Mouse (Mus musculus) liver, embryonic 11.5 days (tissue): ENCODE results near the gene Vwce. TPM values are rescaled to one million over a fixed set of nuclear protein-coding genes. Genes with fewer than 3 reads are reported as not detected.

Experiments used
- ATAC-seq: fragments of 200-750 bp; cut with Nextera tagmentation; replicated peaks from 2 replicates; pipeline ENCODE4 v1.8.0; 2017; ENCODE audit warnings: moderate number of reproducible peaks, mild to moderate bottlenecking, moderate TSS enrichment, moderate library complexity; ENCODE audit not compliant: low FRiP score
- DNase-seq: peaks from one replicate; pipeline ENCODE4 v3.0.0-alpha.2; 2017; ENCODE audit warnings: low spot score
- H3K27ac ChIP-seq: fragments of 300-500 bp; sonication (generic); 2 replicates; pipeline ENCODE4 v1.5.1; 2014; ENCODE audit warnings: mild to moderate bottlenecking, low read depth, low read length, control low read depth
- H3K27me3 ChIP-seq: fragments of 300-500 bp; sonication (generic); replicated peaks from 2 replicates; pipeline ENCODE4 v1.6.1; 2014; ENCODE audit warnings: low read length, mixed read lengths; ENCODE audit not compliant: control insufficient read depth, insufficient read depth
- H3K36me3 ChIP-seq: fragments of 300-500 bp; sonication (generic); 2 replicates; pipeline ENCODE4 v1.6.1; 2014; ENCODE audit warnings: mild to moderate bottlenecking, low read length, moderate library complexity, mixed read lengths; ENCODE audit not compliant: control insufficient read depth, insufficient read depth
- H3K4me1 ChIP-seq: fragments of 300-500 bp; sonication (generic); replicated peaks from 2 replicates; pipeline ENCODE4 v1.6.1; 2014; ENCODE audit warnings: low read length, mixed read lengths; ENCODE audit not compliant: control insufficient read depth, insufficient read depth
- H3K4me2 ChIP-seq: fragments of 300-500 bp; sonication (generic); 2 replicates; pipeline ENCODE4 v1.6.1; 2014; ENCODE audit warnings: mild to moderate bottlenecking, control low read depth, moderate library complexity
- H3K4me3 ChIP-seq: fragments of 300-500 bp; sonication (generic); 2 replicates; pipeline ENCODE4 v1.5.1; 2014; ENCODE audit warnings: low read depth, low read length, control low read depth
- H3K9ac ChIP-seq: fragments of 300-500 bp; sonication (generic); 2 replicates; pipeline ENCODE4 v1.6.1; 2014; ENCODE audit warnings: low read depth, low read length, control low read depth
- H3K9me3 ChIP-seq: fragments of 300-500 bp; sonication (generic); 2 replicates; pipeline ENCODE4 v1.6.1; 2016; ENCODE audit warnings: low read length, inconsistent platforms, mixed read lengths; ENCODE audit not compliant: control insufficient read depth
- WGBS: fragments of 180-500 bp; shearing (Covaris S2); extraction: QIAGEN DNeasy Blood & Tissue Kit; methylation state at CpG from one replicate; pipeline ENCODE4 v1.1.7; 2014; 5-methylcytosine and 5-hydroxymethylcytosine counted together
- polyA plus RNA-seq: library from polyadenylated mRNA; unstranded; fragments of >200 nt; fragmentation: Nextera tagmentation; extraction: Ambion mirVana; gene quantifications from 2 replicates; pipeline ENCODE4 v1.2.1, GENCODE M21; 2014

Vwce gene
- polyA plus RNA-seq, 1 experiment from 2014 or later = 10.4 TPM

DNA sequence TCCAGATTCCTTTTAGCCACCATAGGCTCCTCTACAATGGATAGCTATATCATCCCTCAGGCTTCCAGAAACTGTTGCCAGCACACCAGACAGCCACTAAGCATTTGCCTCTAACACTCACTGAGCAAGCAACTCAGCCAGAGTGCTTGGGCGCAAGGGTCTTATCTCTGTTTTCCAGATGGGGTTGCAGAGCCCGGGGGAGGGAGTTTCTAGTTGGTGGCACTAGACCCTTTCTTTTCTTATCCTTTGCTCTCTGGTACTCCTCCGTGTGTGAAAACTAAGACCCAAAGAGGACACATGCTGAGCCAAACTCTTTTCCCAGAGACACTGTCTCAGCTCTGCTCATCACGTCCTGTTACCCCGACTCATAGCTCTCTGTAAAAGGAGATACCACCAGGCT, 27.4 kb downstream of the Vwce start:
- WGBS = 31% methylated on average over 5 of the region's 5 CpGs
- Histone ChIP-seq H3K27ac (peak overlapping the region; percentile 99), H3K4me3 (0 out of 2 replicates have a peak overlapping the region, but pooled peaks have one; percentile 5), H3K4me1 (peaks cover 40% of the 10 kb centered on the region), H3K9me3 (no peaks in the 10 kb centered on the region), H3K27me3 (no peaks in the 10 kb centered on the region), H3K36me3 (no peaks in the 10 kb centered on the region), H3K4me2 (peak overlapping the region; percentile 64), H3K9ac (peak overlapping the region; percentile 61)
- peak; percentile 87 for ATAC-seq
- DNase-seq = peak; percentile 70

- Histone ChIP-seq H3K4me3 (no peak overlapping the region), H3K36me3 (no peaks in the 10 kb centered on the region), H3K9me3 (no peaks in the 10 kb centered on the region), H3K27ac (peak overlapping the region; percentile 99), H3K4me2 (peak overlapping the region; percentile 64), H3K27me3 (no peaks in the 10 kb centered on the region), H3K4me1 (peaks cover 34% of the 10 kb centered on the region), H3K9ac (peak overlapping the region; percentile 61)
- WGBS = 53% methylated on average over 2 of the region's 2 CpGs
- DNase-seq (no peak), ATAC-seq (peak; percentile 71)
These were observed 27.9 kb downstream of the Vwce start for GRCm38 (mm10) chr19:10661919-10662318.

GRCm38 (mm10) chr19:10662665-10663064, 28.7 kb downstream of the Vwce start:
- peaks cover 27% of the 10 kb centered on the region for H3K4me1 ChIP-seq
- H3K27ac ChIP-seq = peak overlapping the region; percentile 99
- DNase-seq = no peak
- H3K9me3 ChIP-seq = no peaks in the 10 kb centered on the region
- no peaks in the 10 kb centered on the region for H3K36me3 ChIP-seq
- no peaks in the 10 kb centered on the region for H3K27me3 ChIP-seq
- no peak overlapping the region for H3K4me3 ChIP-seq
- H3K4me2 ChIP-seq = peak overlapping the region; percentile 64; the same call in 1 of the 2 replicates
- 46% methylated on average over 3 of the region's 3 CpGs for WGBS
- peak overlapping the region; percentile 2; the same call in 1 of the 2 replicates for H3K9ac ChIP-seq
- no peak for ATAC-seq

DNA sequence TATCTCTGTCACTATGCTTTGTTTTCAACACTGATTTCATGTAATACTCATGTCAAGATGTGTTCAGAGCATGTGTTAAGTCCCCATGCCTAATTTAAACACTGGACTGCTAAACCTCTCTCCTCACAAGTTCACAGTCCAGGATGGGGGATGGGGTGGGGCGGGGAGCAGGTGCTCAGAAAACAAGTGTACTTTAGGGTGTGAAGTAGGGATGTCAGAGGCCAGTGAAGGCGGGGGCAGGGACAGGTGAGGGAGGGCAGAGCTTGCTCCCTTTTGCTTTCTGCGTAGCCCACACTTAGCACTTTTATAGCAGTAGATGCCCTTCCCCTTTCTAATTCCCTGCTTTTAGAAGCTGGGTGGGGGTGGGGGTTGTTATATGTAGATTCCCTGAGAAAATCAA, 31.1 kb downstream of the Vwce start:
- Histone ChIP-seq H3K27ac (no peak overlapping the region), H3K9me3 (no peaks in the 10 kb centered on the region), H3K4me2 (no peak overlapping the region), H3K4me3 (no peak overlapping the region), H3K9ac (no peak overlapping the region), H3K36me3 (no peaks in the 10 kb centered on the region), H3K4me1 (peaks cover 16% of the 10 kb centered on the region), H3K27me3 (no peaks in the 10 kb centered on the region)
- ATAC-seq = no peak
- DNase-seq = no peak
- WGBS = 60% methylated on average over 3 of the region's 3 CpGs

DNA sequence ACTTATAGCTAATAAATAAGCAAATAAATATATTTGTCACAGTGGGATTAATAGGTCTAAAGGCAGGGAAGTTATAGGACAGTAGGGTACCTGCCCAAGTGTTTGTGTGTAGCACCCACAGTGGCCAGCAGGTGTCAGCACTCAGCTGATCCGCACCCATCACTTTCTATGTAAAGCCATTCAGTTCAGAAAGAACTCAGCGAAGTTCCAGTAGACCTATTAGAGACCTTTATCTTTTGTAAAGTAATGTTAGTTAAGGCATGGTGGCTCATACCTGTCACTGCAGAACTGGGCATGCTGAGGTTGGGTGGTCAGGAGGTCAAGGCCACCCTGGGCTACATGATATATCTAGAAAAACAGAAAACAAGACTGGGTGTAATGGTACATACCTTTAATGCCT, 31.5 kb downstream of the Vwce start:
- Histone ChIP-seq H3K27ac (no peak overlapping the region), H3K27me3 (no peaks in the 10 kb centered on the region), H3K4me1 (peaks cover 12% of the 10 kb centered on the region), H3K4me2 (no peak overlapping the region), H3K4me3 (no peak overlapping the region), H3K9me3 (no peaks in the 10 kb centered on the region), H3K9ac (no peak overlapping the region), H3K36me3 (no peaks in the 10 kb centered on the region)
- peak; percentile 61 for DNase-seq
- no peak; the same call in 1 of the 2 replicates for ATAC-seq
- 19% methylated on average over 2 of the region's 2 CpGs for WGBS

DNA sequence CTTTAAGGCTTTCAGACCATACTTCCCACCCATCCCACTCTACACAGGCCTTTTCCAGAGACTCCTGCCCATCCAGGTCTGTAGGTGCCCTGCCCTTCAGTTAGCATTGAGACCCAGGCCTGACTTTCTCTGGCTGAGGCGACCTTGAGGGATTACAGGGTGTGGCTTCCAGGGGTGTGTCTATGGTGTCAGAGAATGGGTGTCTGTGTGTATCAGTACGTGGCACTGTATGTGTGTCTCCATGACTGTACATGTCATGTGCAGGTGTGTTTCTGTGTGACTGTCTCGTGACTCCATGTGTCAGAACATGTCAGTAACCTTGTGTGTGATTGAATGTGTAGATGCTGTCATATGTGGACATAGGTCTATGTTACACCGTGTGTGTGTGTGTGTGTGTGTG, 37.3 kb downstream of the Vwce start:
- 0 out of 2 replicates have a peak overlapping the region, but pooled peaks have one; percentile 12 for H3K9ac ChIP-seq
- no peaks in the 10 kb centered on the region for H3K9me3 ChIP-seq
- no peak overlapping the region for H3K27ac ChIP-seq
- H3K4me1 ChIP-seq = peaks cover 6% of the 10 kb centered on the region
- H3K27me3 ChIP-seq = no peaks in the 10 kb centered on the region
- no peak overlapping the region for H3K4me3 ChIP-seq
- ATAC-seq (peak; percentile 47; the same call in 1 of the 2 replicates), DNase-seq (no peak)
- no peaks in the 10 kb centered on the region for H3K36me3 ChIP-seq
- H3K4me2 ChIP-seq = no peak overlapping the region
- 78% methylated on average over 4 of the region's 4 CpGs for WGBS

DNA sequence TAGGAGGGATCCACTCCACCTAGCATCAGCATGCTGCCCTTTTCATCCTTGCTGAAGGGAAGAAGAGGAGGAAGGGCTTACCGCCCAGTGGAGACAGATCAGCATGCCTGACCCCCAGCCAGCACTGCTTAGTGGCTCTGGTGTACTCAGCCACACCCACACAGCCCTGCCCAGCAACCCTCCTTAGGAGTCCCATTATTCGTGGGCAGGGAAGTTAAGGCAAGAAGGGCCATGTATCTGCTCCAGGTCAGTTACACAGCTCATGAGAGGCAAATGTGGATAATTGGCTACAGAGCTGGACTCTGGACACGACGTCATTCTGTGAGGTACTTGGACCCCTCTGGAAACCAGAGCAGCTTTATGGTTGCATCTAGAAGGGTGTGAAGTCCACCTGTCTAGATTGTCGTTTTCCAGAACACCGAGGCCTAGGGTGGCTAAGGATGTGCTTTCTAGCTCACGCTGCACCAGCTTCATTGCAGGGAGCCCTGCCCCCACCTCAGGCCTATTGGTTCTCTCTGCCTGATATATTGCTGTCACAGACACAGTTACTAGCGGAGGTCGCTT, 37.9 kb downstream of the Vwce start:
- 70% methylated on average over 9 of the region's 9 CpGs for WGBS
- Histone ChIP-seq H3K27ac (no peak overlapping the region), H3K9me3 (no peaks in the 10 kb centered on the region), H3K4me2 (no peak overlapping the region), H3K36me3 (no peaks in the 10 kb centered on the region), H3K27me3 (no peaks in the 10 kb centered on the region), H3K9ac (0 out of 2 replicates have a peak overlapping the region, but pooled peaks have one; percentile 12), H3K4me1 (peaks cover 6% of the 10 kb centered on the region), H3K4me3 (no peak overlapping the region)
- 0 out of 2 replicates have a peak, but pooled peaks have one; percentile 26 for ATAC-seq
- no peak for DNase-seq

- H3K9ac ChIP-seq = no peak overlapping the region
- H3K27ac ChIP-seq = no peak overlapping the region
- WGBS = 74% methylated on average over 1 of the region's 1 CpGs
- H3K27me3 ChIP-seq = no peaks in the 10 kb centered on the region
- no peak overlapping the region for H3K4me3 ChIP-seq
- peaks cover 12% of the 10 kb centered on the region for H3K4me1 ChIP-seq
- H3K36me3 ChIP-seq = no peaks in the 10 kb centered on the region
- no peak for DNase-seq
- H3K9me3 ChIP-seq = no peaks in the 10 kb centered on the region
- no peak overlapping the region for H3K4me2 ChIP-seq
- ATAC-seq = no peak
These were observed 39.3 kb downstream of the Vwce start for GRCm38 (mm10) chr19:10673275-10673674.

DNA sequence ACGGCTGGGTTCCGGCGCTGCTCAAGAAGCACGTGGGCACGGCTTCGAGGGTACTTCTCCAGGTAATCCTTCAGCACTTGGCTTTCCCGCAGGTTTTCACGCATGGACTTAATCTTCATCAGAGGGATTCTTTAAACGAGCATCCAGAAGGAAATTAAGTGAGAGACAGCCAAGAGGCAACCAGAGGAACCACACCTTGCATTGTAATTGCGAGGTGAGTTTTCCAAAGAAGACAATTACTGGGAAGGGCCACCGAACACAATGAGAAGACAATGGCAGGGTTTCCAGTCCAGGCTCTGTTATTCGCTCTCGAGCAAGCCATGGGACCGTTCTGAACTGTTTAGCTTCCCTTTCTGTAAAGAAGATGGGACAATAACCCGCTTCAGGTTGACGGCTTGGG, 42.6 kb downstream of the Vwce start:
- WGBS = 81% methylated on average over 16 of the region's 16 CpGs
- no peak for ATAC-seq

More for the DNA sequence above, 42.6 kb downstream of the Vwce start:
- no peaks in the 10 kb centered on the region for H3K36me3 ChIP-seq
- no peak overlapping the region for H3K4me3 ChIP-seq
- no peak overlapping the region for H3K4me2 ChIP-seq
- no peak for DNase-seq
- no peaks in the 10 kb centered on the region for H3K9me3 ChIP-seq
- no peaks in the 10 kb centered on the region for H3K27me3 ChIP-seq
- no peak overlapping the region for H3K27ac ChIP-seq
- no peak overlapping the region for H3K9ac ChIP-seq
- peaks cover 7% of the 10 kb centered on the region for H3K4me1 ChIP-seq
